Mouse (Mus musculus) C2C12 (cell line): Measurements from ENCODE around the gene Rbp4.

Experiments used
- CTCF ChIP-seq: IDR thresholded peaks from one replicate; pipeline ENCODE4 v1.5.1; 2011; ENCODE audit not compliant: control insufficient read depth, insufficient read depth, insufficient read length
- MAX ChIP-seq: IDR thresholded peaks from one replicate; pipeline ENCODE4 v1.6.1; 2011; ENCODE audit warnings: mild to moderate bottlenecking, control low read depth
- MYOD1 ChIP-seq: IDR thresholded peaks from one replicate; pipeline ENCODE4 v1.6.1; 2011; ENCODE audit warnings: low read depth; ENCODE audit not compliant: control insufficient read depth, insufficient read length
- MYOG ChIP-seq: IDR thresholded peaks from one replicate; pipeline ENCODE4 v1.6.1; 2011; ENCODE audit not compliant: control insufficient read depth, insufficient read length; ENCODE audit errors: extremely low read depth
- USF1 ChIP-seq: IDR thresholded peaks from one replicate; pipeline ENCODE4 v1.6.1; 2011; ENCODE audit warnings: low read depth, mild to moderate bottlenecking, control low read depth, moderate library complexity

DNA sequence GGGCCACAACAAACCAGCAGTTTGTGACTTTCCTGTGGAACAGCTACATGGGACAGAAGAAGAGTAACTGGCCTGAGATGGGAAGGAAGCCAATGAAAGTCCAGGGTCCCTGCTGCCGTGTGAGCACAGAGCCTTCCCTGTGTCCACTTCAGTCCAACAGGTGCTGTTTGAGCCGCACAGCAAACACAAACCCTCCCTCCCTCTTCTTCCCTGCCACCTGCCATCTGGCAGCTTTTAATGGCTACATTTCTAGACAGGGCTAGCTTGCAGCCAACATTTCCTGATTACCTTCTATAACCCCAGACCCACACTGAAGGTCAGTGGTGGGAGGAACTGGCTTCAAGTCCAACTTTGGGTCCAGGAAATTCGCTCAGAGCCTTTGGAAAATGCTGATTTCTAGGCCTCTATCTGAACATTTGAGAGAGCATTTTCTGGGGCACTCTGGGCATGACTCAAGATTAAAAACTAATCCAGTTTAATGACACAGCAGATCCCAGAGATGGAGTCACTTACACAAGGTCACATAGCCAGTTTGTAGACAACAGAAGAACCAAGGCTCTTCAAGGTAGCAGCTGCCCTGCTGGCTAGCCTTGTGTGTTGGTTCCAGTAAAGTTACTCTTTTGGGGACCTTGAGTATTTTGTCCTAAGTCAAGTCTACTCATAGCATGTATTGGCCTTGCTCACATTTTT lies 47.1 kb downstream of the Rbp4 start:
- TF ChIP-seq CTCF (no peak), USF1 (no peak), MYOG (no peak), MYOD1 (no peak), MAX (no peak)
